Mouse (Mus musculus) liver, embryonic 16.5 days (tissue): ENCODE data around the gene Mrpl53. TPM values are rescaled to one million over a fixed set of nuclear protein-coding genes. Genes with fewer than 3 reads are reported as not detected.

Experiments
- ATAC-seq: fragments of 200-750 bp; cut with Nextera tagmentation; 2 replicates; pipeline ENCODE4 v1.8.0; 2017; ENCODE audit warnings: low read depth, mild to moderate bottlenecking, moderate number of reproducible peaks, moderate library complexity
- H3K27ac ChIP-seq: fragments of 300-500 bp; sonication (generic); 2 replicates; pipeline ENCODE4 v1.5.1; 2014; ENCODE audit warnings: mild to moderate bottlenecking, low read length
- H3K27me3 ChIP-seq: fragments of 300-500 bp; sonication (generic); 2 replicates; pipeline ENCODE4 v1.6.1; 2014; ENCODE audit warnings: low read depth, low read length, mixed read lengths; ENCODE audit not compliant: control insufficient read depth, insufficient read depth
- H3K36me3 ChIP-seq: fragments of 300-500 bp; sonication (generic); 2 replicates; pipeline ENCODE4 v1.6.1; 2014; ENCODE audit warnings: mild to moderate bottlenecking; ENCODE audit not compliant: control insufficient read depth, insufficient read depth
- H3K4me1 ChIP-seq: fragments of 300-500 bp; sonication (generic); 2 replicates; pipeline ENCODE4 v1.6.1; 2014; ENCODE audit warnings: low read depth, low read length, mixed read lengths; ENCODE audit not compliant: control insufficient read depth
- H3K4me2 ChIP-seq: fragments of 300-500 bp; sonication (generic); 2 replicates; pipeline ENCODE4 v1.6.1; 2014; ENCODE audit warnings: low read depth, low read length, mixed read lengths
- H3K4me3 ChIP-seq: fragments of 300-500 bp; sonication (generic); 2 replicates; pipeline ENCODE4 v1.5.1; 2014; ENCODE audit warnings: low read depth, mild to moderate bottlenecking, low read length
- H3K9ac ChIP-seq: fragments of 300-500 bp; sonication (generic); 2 replicates; pipeline ENCODE4 v1.6.1; 2014; ENCODE audit warnings: low read depth, low read length
- H3K9me3 ChIP-seq: fragments of 300-500 bp; sonication (generic); replicated peaks from 2 replicates; pipeline ENCODE4 v1.6.1; 2016; ENCODE audit warnings: low read length; ENCODE audit not compliant: control insufficient read depth
- WGBS: fragments of 180-500 bp; shearing (Covaris S2); extraction: QIAGEN DNeasy Blood & Tissue Kit; methylation state at CpG from one replicate; pipeline ENCODE4 v1.1.7; 2014; ENCODE audit not compliant: insufficient replicate concordance; 5-methylcytosine and 5-hydroxymethylcytosine counted together
- polyA plus RNA-seq: library from polyadenylated mRNA; unstranded; fragments of >200 nt; fragmentation: Nextera tagmentation; extraction: Ambion mirVana; gene quantifications from 2 replicates; pipeline ENCODE4 v1.2.1, GENCODE M21; 2015

Gene Mrpl53
- polyA plus RNA-seq, 1 experiment from 2014 or later, result 66.1 TPM

DNA sequence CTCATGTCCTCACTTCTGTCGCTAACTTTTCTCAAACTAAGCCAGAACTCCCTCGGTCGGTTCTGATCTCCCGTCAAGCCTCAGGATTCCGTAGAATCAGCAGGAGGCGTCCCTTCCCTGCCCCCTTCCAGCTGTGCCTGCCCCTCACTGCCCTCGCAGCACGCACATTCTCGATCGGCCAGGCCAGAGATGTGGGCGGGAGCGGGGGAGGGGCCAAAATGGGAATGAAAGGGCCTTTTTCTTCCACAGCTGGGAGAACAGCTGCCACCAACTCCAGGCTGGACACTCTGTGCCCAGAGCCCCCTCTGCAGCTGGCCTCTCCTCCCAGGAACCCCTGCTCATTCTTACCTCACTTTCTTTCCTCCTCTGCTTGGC, 28.7 kb downstream of the Mrpl53 start:
- peak overlapping the region; percentile 82 for H3K27ac ChIP-seq
- H3K4me2 ChIP-seq, result peak overlapping the region; percentile 47
- H3K9ac ChIP-seq, result peak overlapping the region; percentile 63
- peaks cover 25% of the 10 kb centered on the region for H3K4me1 ChIP-seq
- no peaks in the 10 kb centered on the region for H3K36me3 ChIP-seq
- H3K4me3 ChIP-seq, result peak overlapping the region; percentile 58
- H3K9me3 ChIP-seq, result no peaks in the 10 kb centered on the region
- H3K27me3 ChIP-seq, result peaks cover 38% of the 10 kb centered on the region
- WGBS, result under 1% methylated on average over 12 of the region's 12 CpGs
- peak; percentile 79 for ATAC-seq

DNA sequence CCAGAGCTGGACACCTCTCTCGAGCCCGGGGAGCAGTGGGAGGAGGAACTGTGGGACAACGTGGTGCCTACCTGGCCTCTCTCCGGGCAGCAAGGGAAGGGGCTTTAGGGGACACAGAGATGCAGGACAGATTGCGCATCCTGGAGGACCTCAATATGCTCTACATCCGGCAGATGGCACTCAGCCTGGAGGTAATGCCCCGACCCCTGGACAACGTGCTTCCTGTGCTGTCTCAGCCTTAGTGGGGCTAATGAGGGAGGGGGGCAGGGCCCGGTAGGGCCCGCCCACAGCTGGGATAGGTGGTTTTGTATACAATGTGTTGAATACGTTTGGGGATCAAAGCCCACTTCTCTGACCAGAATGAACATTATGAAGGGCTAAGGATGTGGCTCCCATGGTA, 29.2 kb downstream of the Mrpl53 start:
- peaks cover 24% of the 10 kb centered on the region for H3K4me1 ChIP-seq
- no peaks in the 10 kb centered on the region for H3K36me3 ChIP-seq
- peak overlapping the region; percentile 82 for H3K27ac ChIP-seq
- H3K9me3 ChIP-seq, result no peaks in the 10 kb centered on the region
- H3K4me2 ChIP-seq, result peak overlapping the region; percentile 47
- peaks cover 42% of the 10 kb centered on the region for H3K27me3 ChIP-seq
- H3K4me3 ChIP-seq, result peak overlapping the region; percentile 58
- peak overlapping the region; percentile 63; the same call in 1 of the 2 replicates for H3K9ac ChIP-seq
- 3% methylated on average over 11 of the region's 11 CpGs for WGBS
- ATAC-seq, result 0 out of 2 replicates have a peak, but pooled peaks have one; percentile 8

GRCm38 (mm10) chr6:83140044-83140443, 31.2 kb downstream of the Mrpl53 start:
- peaks cover 42% of the 10 kb centered on the region for H3K27me3 ChIP-seq

GRCm38 (mm10) chr6:83141636-83142035, 32.8 kb downstream of the Mrpl53 start:
- H3K36me3 ChIP-seq, result no peaks in the 10 kb centered on the region
- no peaks in the 10 kb centered on the region for H3K9me3 ChIP-seq
- H3K27me3 ChIP-seq, result peaks cover 26% of the 10 kb centered on the region
- no peak for ATAC-seq
- WGBS, result 42% methylated on average over 4 of the region's 4 CpGs
- H3K4me1 ChIP-seq, result peaks cover 11% of the 10 kb centered on the region
- H3K4me2 ChIP-seq, result no peak overlapping the region
- H3K4me3 ChIP-seq, result no peak overlapping the region
- no peak overlapping the region for H3K9ac ChIP-seq
- no peak overlapping the region for H3K27ac ChIP-seq

More at GRCm38 (mm10) chr6:83140044-83140443, 31.2 kb downstream of the Mrpl53 start:
- 83% methylated on average over 8 of the region's 8 CpGs for WGBS
- no peak for ATAC-seq
- H3K27ac ChIP-seq, result no peak overlapping the region
- H3K9ac ChIP-seq, result no peak overlapping the region
- no peak overlapping the region for H3K4me2 ChIP-seq
- no peaks in the 10 kb centered on the region for H3K9me3 ChIP-seq
- H3K36me3 ChIP-seq, result no peaks in the 10 kb centered on the region
- H3K4me3 ChIP-seq, result no peak overlapping the region
- peaks cover 15% of the 10 kb centered on the region for H3K4me1 ChIP-seq

GRCm38 (mm10) chr6:83142211-83142731, 33.4 kb downstream of the Mrpl53 start:
- 12% methylated on average over 41 of the region's 41 CpGs for WGBS
- Histone ChIP-seq H3K9ac (no peak overlapping the region), H3K9me3 (no peaks in the 10 kb centered on the region), H3K27ac (no peak overlapping the region), H3K4me3 (no peak overlapping the region), H3K4me1 (peaks cover 11% of the 10 kb centered on the region), H3K4me2 (peak overlapping the region; percentile 35), H3K36me3 (no peaks in the 10 kb centered on the region), H3K27me3 (peaks cover 20% of the 10 kb centered on the region)
- no peak for ATAC-seq

- no peak for ATAC-seq
- WGBS, result 54% methylated on average over 11 of the region's 11 CpGs
- H3K9ac ChIP-seq, result no peak overlapping the region
- no peak overlapping the region for H3K4me3 ChIP-seq
- H3K27me3 ChIP-seq, result peaks cover 14% of the 10 kb centered on the region
- H3K4me2 ChIP-seq, result no peak overlapping the region
- no peaks in the 10 kb centered on the region for H3K36me3 ChIP-seq
- H3K27ac ChIP-seq, result no peak overlapping the region
- H3K9me3 ChIP-seq, result no peaks in the 10 kb centered on the region
- peaks cover 6% of the 10 kb centered on the region for H3K4me1 ChIP-seq
These were observed 34.0 kb downstream of the Mrpl53 start for GRCm38 (mm10) chr6:83142886-83143285.

GRCm38 (mm10) chr6:83145209-83145608, 36.4 kb downstream of the Mrpl53 start:
- H3K9ac ChIP-seq, result no peak overlapping the region
- H3K36me3 ChIP-seq, result no peaks in the 10 kb centered on the region
- no peak overlapping the region for H3K4me3 ChIP-seq
- no peak overlapping the region for H3K4me2 ChIP-seq
- peaks cover 13% of the 10 kb centered on the region for H3K27me3 ChIP-seq
- WGBS, result 48% methylated on average over 2 of the region's 2 CpGs
- no peaks in the 10 kb centered on the region for H3K9me3 ChIP-seq
- ATAC-seq, result no peak
- no peaks in the 10 kb centered on the region for H3K4me1 ChIP-seq
- H3K27ac ChIP-seq, result no peak overlapping the region

GRCm38 (mm10) chr6:83145805-83146204, 37.0 kb downstream of the Mrpl53 start:
- Histone ChIP-seq H3K4me3 (no peak overlapping the region), H3K4me2 (no peak overlapping the region), H3K27me3 (peaks cover 13% of the 10 kb centered on the region), H3K27ac (no peak overlapping the region), H3K9ac (no peak overlapping the region), H3K4me1 (no peaks in the 10 kb centered on the region), H3K9me3 (no peaks in the 10 kb centered on the region), H3K36me3 (no peaks in the 10 kb centered on the region)
- no peak for ATAC-seq
- 49% methylated on average over 9 of the region's 9 CpGs for WGBS

- no peak overlapping the region for H3K9ac ChIP-seq
- H3K36me3 ChIP-seq, result no peaks in the 10 kb centered on the region
- no peak overlapping the region for H3K4me3 ChIP-seq
- no peak for ATAC-seq
- WGBS, result 45% methylated on average over 7 of the region's 7 CpGs
- H3K27me3 ChIP-seq, result peaks cover 7% of the 10 kb centered on the region
- no peaks in the 10 kb centered on the region for H3K9me3 ChIP-seq
- H3K4me1 ChIP-seq, result no peaks in the 10 kb centered on the region
- no peak overlapping the region for H3K27ac ChIP-seq
- no peak overlapping the region for H3K4me2 ChIP-seq
These were observed 38.4 kb downstream of the Mrpl53 start for GRCm38 (mm10) chr6:83147280-83147679.
